Mouse (Mus musculus) thymus, adult 2 months (tissue): Measurements from ENCODE around the gene Srrm3.

Source experiments
- CTCF ChIP-seq: fragments of 200-500 bp; IDR thresholded peaks from 2 replicates; pipeline ENCODE4 v1.5.1; 2012; ENCODE audit warnings: mild to moderate bottlenecking, control low read depth, low read length, moderate library complexity, borderline replicate concordance; ENCODE audit not compliant: control insufficient read depth, poor library complexity, insufficient read depth; ENCODE audit errors: extremely low read depth
- POLR2A ChIP-seq: fragments of 200-500 bp; IDR thresholded peaks from 2 replicates; pipeline ENCODE4 v1.6.1; 2012; ENCODE audit warnings: mild to moderate bottlenecking, low read length, control low read depth, moderate library complexity; ENCODE audit not compliant: control insufficient read depth, poor library complexity, insufficient read depth; ENCODE audit errors: extremely low read depth

- TF ChIP-seq POLR2A (no peak), CTCF (no peak)
Measured at GRCm38 (mm10) chr5:135892589-135893351, 86.1 kb downstream of the Srrm3 start.
